Mouse (Mus musculus) embryonic facial prominence, embryonic 15.5 days (tissue): ENCODE data around the gene Tex45. TPM values are rescaled to one million over a fixed set of nuclear protein-coding genes. Genes with fewer than 3 reads are reported as not detected.
A peak's percentile ranks its signal among the peaks of the same experiment; 100 is the strongest.

Source experiments
- ATAC-seq: fragments of 200-750 bp; cut with Nextera tagmentation; 2 replicates; pipeline ENCODE4 v1.8.0; 2017; ENCODE audit warnings: low read depth, moderate TSS enrichment; ENCODE audit not compliant: insufficient number of reproducible peaks, low FRiP score, low TSS enrichment
- H3K27ac ChIP-seq: fragments of 300-500 bp; sonication (generic); replicated peaks from 2 replicates; pipeline ENCODE4 v1.5.1; 2015; ENCODE audit warnings: mild to moderate bottlenecking, inconsistent platforms
- H3K27me3 ChIP-seq: fragments of 300-500 bp; sonication (generic); 2 replicates; pipeline ENCODE4 v1.6.1; 2015; ENCODE audit warnings: inconsistent platforms
- H3K36me3 ChIP-seq: fragments of 300-500 bp; sonication (generic); 2 replicates; pipeline ENCODE4 v1.6.1; 2015; ENCODE audit warnings: mild to moderate bottlenecking, inconsistent platforms
- H3K4me1 ChIP-seq: fragments of 300-500 bp; sonication (generic); 2 replicates; pipeline ENCODE4 v1.6.1; 2015; ENCODE audit warnings: inconsistent platforms
- H3K4me2 ChIP-seq: fragments of 300-500 bp; sonication (generic); replicated peaks from 2 replicates; pipeline ENCODE4 v1.6.1; 2015; ENCODE audit warnings: mild to moderate bottlenecking, inconsistent platforms
- H3K4me3 ChIP-seq: fragments of 300-500 bp; sonication (generic); replicated peaks from 2 replicates; pipeline ENCODE4 v1.5.1; 2015; ENCODE audit warnings: mild to moderate bottlenecking, inconsistent platforms
- H3K9ac ChIP-seq: fragments of 300-500 bp; sonication (generic); 2 replicates; pipeline ENCODE4 v1.6.1; 2015; ENCODE audit warnings: inconsistent platforms
- H3K9me3 ChIP-seq: fragments of 300-500 bp; sonication (generic); replicated peaks from 2 replicates; pipeline ENCODE4 v1.6.1; 2016; ENCODE audit warnings: inconsistent platforms
- WGBS: fragments of 180-500 bp; shearing (Covaris S2); methylation state at CpG from one replicate; pipeline ENCODE4 v1.1.7; 2015; 5-methylcytosine and 5-hydroxymethylcytosine counted together
- polyA plus RNA-seq: library from polyadenylated mRNA; unstranded; fragments of >200 nt; fragmentation: Nextera tagmentation; extraction: Ambion mirVana; gene quantifications from 2 replicates; pipeline ENCODE4 v1.2.1, GENCODE M21; 2015

Gene Tex45
- polyA plus RNA-seq, 1 experiment from 2014 or later: not detected

GRCm38 (mm10) chr8:3485192-3485591 is 14.5 kb downstream of the Tex45 start:
- H3K4me2 ChIP-seq: no peak overlapping the region
- ATAC-seq: no peak
- H3K27me3 ChIP-seq: no peaks in the 10 kb centered on the region
- no peak overlapping the region for H3K27ac ChIP-seq
- no peaks in the 10 kb centered on the region for H3K9me3 ChIP-seq
- H3K9ac ChIP-seq: no peak overlapping the region
- H3K36me3 ChIP-seq: no peaks in the 10 kb centered on the region
- H3K4me3 ChIP-seq: no peak overlapping the region
- no peaks in the 10 kb centered on the region for H3K4me1 ChIP-seq
- 17% methylated on average over 5 of the region's 5 CpGs for WGBS

GRCm38 (mm10) chr8:3492901-3493844 is 22.5 kb downstream of the Tex45 start, which contains the start of gene Zfp358:
Gene Zfp358, plus strand, starts transcription at chr8:3493138.
- Histone ChIP-seq H3K9me3 (no peaks in the 10 kb centered on the region), H3K36me3 (peaks cover 27% of the 10 kb centered on the region), H3K9ac (peak within 1 kb of the TSS; percentile 100), H3K4me3 (peak within 1 kb of the TSS; percentile 88), H3K4me1 (0 out of 2 replicates have a peak, but pooled peaks cover 8% of the 10 kb centered on the region), H3K4me2 (peak within 1 kb of the TSS; percentile 70), H3K27ac (peak within 1 kb of the TSS; percentile 93), H3K27me3 (no peaks in the 10 kb centered on the region)
- peak; percentile 92 for ATAC-seq
- under 1% methylated on average over 63 of the region's 64 CpGs for WGBS

GRCm38 (mm10) chr8:3493845-3494208 is 23.2 kb downstream of the Tex45 start:
- Histone ChIP-seq H3K4me3 (peak overlapping the region; percentile 88), H3K4me2 (peak overlapping the region; percentile 70), H3K9me3 (no peaks in the 10 kb centered on the region), H3K36me3 (peaks cover 27% of the 10 kb centered on the region), H3K27ac (peak overlapping the region; percentile 93), H3K9ac (peak overlapping the region; percentile 100), H3K4me1 (0 out of 2 replicates have a peak, but pooled peaks cover 8% of the 10 kb centered on the region), H3K27me3 (no peaks in the 10 kb centered on the region)
- WGBS: 32% methylated on average over 6 of the region's 6 CpGs
- no peak for ATAC-seq

GRCm38 (mm10) chr8:3495578-3496427 is 25.1 kb downstream of the Tex45 start:
- H3K27ac ChIP-seq: no peak overlapping the region
- H3K4me2 ChIP-seq: no peak overlapping the region
- H3K9ac ChIP-seq: no peak overlapping the region
- WGBS: 96% methylated on average over 44 of the region's 44 CpGs
- ATAC-seq: no peak
- no peak overlapping the region for H3K4me3 ChIP-seq
- peaks cover 16% of the 10 kb centered on the region; the same call in 1 of the 2 replicates for H3K4me1 ChIP-seq
- H3K36me3 ChIP-seq: peaks cover 27% of the 10 kb centered on the region
- no peaks in the 10 kb centered on the region for H3K9me3 ChIP-seq
- H3K27me3 ChIP-seq: no peaks in the 10 kb centered on the region

GRCm38 (mm10) chr8:3496428-3496748 is 25.7 kb downstream of the Tex45 start:
- WGBS: 92% methylated on average over 15 of the region's 15 CpGs
- H3K27ac ChIP-seq: no peak overlapping the region
- ATAC-seq: no peak
- peaks cover 27% of the 10 kb centered on the region for H3K36me3 ChIP-seq
- no peaks in the 10 kb centered on the region for H3K9me3 ChIP-seq
- no peak overlapping the region for H3K4me2 ChIP-seq
- no peak overlapping the region for H3K4me3 ChIP-seq
- H3K9ac ChIP-seq: no peak overlapping the region
- H3K27me3 ChIP-seq: no peaks in the 10 kb centered on the region
- peaks cover 21% of the 10 kb centered on the region for H3K4me1 ChIP-seq

- peaks cover 27% of the 10 kb centered on the region for H3K36me3 ChIP-seq
- 90% methylated on average over 3 of the region's 3 CpGs for WGBS
- ATAC-seq: no peak
Measured at GRCm38 (mm10) chr8:3498583-3498982, 27.9 kb downstream of the Tex45 start.

GRCm38 (mm10) chr8:3499751-3500150 is 29.1 kb downstream of the Tex45 start:
- Histone ChIP-seq H3K27me3 (no peaks in the 10 kb centered on the region), H3K4me1 (peaks cover 23% of the 10 kb centered on the region), H3K36me3 (peaks cover 22% of the 10 kb centered on the region), H3K9ac (peak overlapping the region; percentile 74), H3K4me2 (peak overlapping the region; percentile 64), H3K4me3 (peak overlapping the region; percentile 80), H3K9me3 (no peaks in the 10 kb centered on the region), H3K27ac (peak overlapping the region; percentile 89)
- no peak for ATAC-seq
- WGBS: 6% methylated on average over 8 of the region's 8 CpGs

More at GRCm38 (mm10) chr8:3498583-3498982, 27.9 kb downstream of the Tex45 start:
- Histone ChIP-seq H3K27ac (no peak overlapping the region), H3K4me3 (no peak overlapping the region), H3K27me3 (no peaks in the 10 kb centered on the region), H3K4me2 (no peak overlapping the region), H3K9ac (no peak overlapping the region), H3K9me3 (no peaks in the 10 kb centered on the region), H3K4me1 (peaks cover 31% of the 10 kb centered on the region)

GRCm38 (mm10) chr8:3500235-3501090 is 29.8 kb downstream of the Tex45 start, which contains the start of gene Mcoln1:
Gene Mcoln1, plus strand, starts transcription at chr8:3500457.
- WGBS: under 1% methylated on average over 70 of the region's 70 CpGs
- Histone ChIP-seq H3K4me2 (peak within 1 kb of the TSS; percentile 64), H3K27ac (peak within 1 kb of the TSS; percentile 89), H3K27me3 (no peaks in the 10 kb centered on the region), H3K9ac (peak within 1 kb of the TSS; percentile 74), H3K9me3 (no peaks in the 10 kb centered on the region), H3K36me3 (peaks cover 16% of the 10 kb centered on the region), H3K4me1 (peaks cover 23% of the 10 kb centered on the region), H3K4me3 (peak within 1 kb of the TSS; percentile 80)
- ATAC-seq: peak; percentile 89

GRCm38 (mm10) chr8:3502217-3502616 is 31.6 kb downstream of the Tex45 start:
- 62% methylated on average over 4 of the region's 4 CpGs for WGBS
- no peak overlapping the region for H3K4me3 ChIP-seq
- no peak overlapping the region for H3K9ac ChIP-seq
- peaks cover 19% of the 10 kb centered on the region for H3K36me3 ChIP-seq
- no peak overlapping the region for H3K27ac ChIP-seq
- H3K9me3 ChIP-seq: no peaks in the 10 kb centered on the region
- H3K4me2 ChIP-seq: 0 out of 2 replicates have a peak overlapping the region, but pooled peaks have one; percentile 8
- no peaks in the 10 kb centered on the region for H3K27me3 ChIP-seq
- H3K4me1 ChIP-seq: peaks cover 23% of the 10 kb centered on the region
- no peak for ATAC-seq

- no peak overlapping the region for H3K9ac ChIP-seq
- peaks cover 70% of the 10 kb centered on the region for H3K36me3 ChIP-seq
- H3K4me3 ChIP-seq: no peak overlapping the region
- WGBS: 83% methylated on average over 6 of the region's 6 CpGs
- H3K4me1 ChIP-seq: no peaks in the 10 kb centered on the region
- H3K27me3 ChIP-seq: no peaks in the 10 kb centered on the region
- no peak overlapping the region for H3K27ac ChIP-seq
- H3K4me2 ChIP-seq: no peak overlapping the region
- ATAC-seq: no peak
- no peaks in the 10 kb centered on the region for H3K9me3 ChIP-seq
Measured at GRCm38 (mm10) chr8:3507979-3508754, 37.5 kb downstream of the Tex45 start.
